Mouse (Mus musculus) intestine, embryonic 16.5 days (tissue): ENCODE results near the gene Ywhab. TPM values are rescaled to one million over a fixed set of nuclear protein-coding genes. Genes with fewer than 3 reads are reported as not detected.
A peak's percentile ranks its signal among the peaks of the same experiment; 100 is the strongest.

Experiments used
- ATAC-seq: fragments of 200-750 bp; cut with Nextera tagmentation; 2 replicates; pipeline ENCODE4 v1.8.0; 2017; ENCODE audit warnings: moderate TSS enrichment, moderate library complexity
- H3K27ac ChIP-seq: fragments of 300-500 bp; sonication (generic); 2 replicates; pipeline ENCODE4 v1.5.1; 2014; ENCODE audit warnings: mild to moderate bottlenecking, low read length
- H3K27me3 ChIP-seq: fragments of 300-500 bp; sonication (generic); replicated peaks from 2 replicates; pipeline ENCODE4 v1.6.1; 2014; ENCODE audit warnings: low read length, control low read depth, mixed read lengths; ENCODE audit not compliant: control insufficient read depth, insufficient read depth
- H3K36me3 ChIP-seq: fragments of 300-500 bp; sonication (generic); 2 replicates; pipeline ENCODE4 v1.6.1; 2014; ENCODE audit warnings: low read length, control low read depth; ENCODE audit not compliant: control insufficient read depth, insufficient read depth
- H3K4me1 ChIP-seq: fragments of 300-500 bp; sonication (generic); 2 replicates; pipeline ENCODE4 v1.6.1; 2014; ENCODE audit warnings: low read length, control low read depth, mixed read lengths; ENCODE audit not compliant: control insufficient read depth, insufficient read depth
- H3K4me2 ChIP-seq: fragments of 300-500 bp; sonication (generic); 2 replicates; pipeline ENCODE4 v1.6.1; 2014; ENCODE audit warnings: low read depth, low read length, control low read depth
- H3K4me3 ChIP-seq: fragments of 300-500 bp; sonication (generic); 2 replicates; pipeline ENCODE4 v1.5.1; 2014; ENCODE audit warnings: mild to moderate bottlenecking, low read length
- H3K9ac ChIP-seq: fragments of 300-500 bp; sonication (generic); 2 replicates; pipeline ENCODE4 v1.6.1; 2014; ENCODE audit warnings: low read depth, low read length
- H3K9me3 ChIP-seq: fragments of 300-500 bp; sonication (generic); 2 replicates; pipeline ENCODE4 v1.6.1; 2016; ENCODE audit warnings: low read length, control low read depth; ENCODE audit not compliant: control insufficient read depth
- WGBS: fragments of 180-500 bp; shearing (Covaris S2); extraction: QIAGEN DNeasy Blood & Tissue Kit; methylation state at CpG from one replicate; pipeline ENCODE4 v1.1.7; 2014; 5-methylcytosine and 5-hydroxymethylcytosine counted together
- polyA plus RNA-seq: library from polyadenylated mRNA; unstranded; fragments of >200 nt; fragmentation: Nextera tagmentation; extraction: Ambion mirVana; gene quantifications from 2 replicates; pipeline ENCODE4 v1.2.1, GENCODE M21; 2015

Ywhab gene
- polyA plus RNA-seq, 1 experiment from 2014 or later = 238 TPM

DNA sequence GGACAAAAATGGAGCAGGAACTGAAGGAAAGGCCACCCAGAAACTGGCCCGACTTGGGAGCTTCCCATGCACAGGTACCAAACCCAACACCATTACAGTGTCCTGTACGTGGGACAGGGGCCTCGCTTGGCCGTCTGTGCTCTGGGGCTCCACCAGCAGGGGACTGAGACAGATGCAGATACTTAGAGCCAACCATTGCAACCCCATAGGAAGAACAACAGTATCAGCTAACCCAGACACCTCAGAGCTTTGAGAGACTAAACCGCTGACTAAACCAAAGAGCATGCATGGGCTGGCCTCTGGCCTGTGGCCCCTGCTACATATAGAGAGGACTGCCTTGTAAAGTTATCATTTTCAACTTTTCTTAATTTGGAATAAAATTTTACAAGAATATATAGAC is 9.7 kb downstream of the Ywhab start:
- ATAC-seq = no peak
- Histone ChIP-seq H3K4me2 (no peak overlapping the region), H3K9ac (no peak overlapping the region), H3K9me3 (no peaks in the 10 kb centered on the region), H3K4me3 (no peak overlapping the region), H3K27ac (no peak overlapping the region), H3K27me3 (no peaks in the 10 kb centered on the region), H3K36me3 (no peaks in the 10 kb centered on the region), H3K4me1 (peaks cover 16% of the 10 kb centered on the region)
- WGBS = 73% methylated on average over 5 of the region's 5 CpGs

DNA sequence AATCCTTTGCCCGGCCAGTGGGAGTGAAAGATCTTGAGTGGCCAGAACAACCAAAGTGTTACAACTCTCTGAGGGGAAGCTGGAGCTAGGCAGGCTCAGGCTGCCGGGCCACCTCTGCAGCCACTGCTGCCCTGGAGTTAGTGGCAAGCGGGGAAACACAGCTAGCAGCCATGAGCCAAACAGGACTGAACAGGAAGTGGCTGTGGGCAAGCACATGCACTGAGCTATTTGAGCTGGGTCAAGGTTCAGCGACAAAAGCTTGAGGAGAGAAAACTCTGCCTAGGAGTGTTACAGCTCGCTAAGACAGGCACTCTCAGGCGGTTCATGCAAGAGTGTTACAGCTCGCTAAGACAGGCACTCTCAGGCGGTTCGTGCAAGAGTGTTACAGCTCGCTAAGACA is 12.2 kb downstream of the Ywhab start:
- no peak overlapping the region for H3K4me3 ChIP-seq
- H3K4me2 ChIP-seq = 0 out of 2 replicates have a peak overlapping the region, but pooled peaks have one; percentile 29
- peak; percentile 57 for ATAC-seq
- no peaks in the 10 kb centered on the region for H3K9me3 ChIP-seq
- H3K27ac ChIP-seq = peak overlapping the region; percentile 62; the same call in 1 of the 2 replicates
- peaks cover 16% of the 10 kb centered on the region for H3K4me1 ChIP-seq
- no peak overlapping the region for H3K9ac ChIP-seq
- 62% methylated on average over 10 of the region's 10 CpGs for WGBS
- H3K27me3 ChIP-seq = no peaks in the 10 kb centered on the region
- H3K36me3 ChIP-seq = peaks cover 3% of the 10 kb centered on the region; the same call in 1 of the 2 replicates

- no peak for ATAC-seq
- WGBS = 81% methylated on average over 8 of the region's 8 CpGs
- Histone ChIP-seq H3K36me3 (peaks cover 6% of the 10 kb centered on the region; the same call in 1 of the 2 replicates), H3K4me1 (peaks cover 16% of the 10 kb centered on the region), H3K4me3 (no peak overlapping the region), H3K27ac (no peak overlapping the region), H3K27me3 (no peaks in the 10 kb centered on the region), H3K4me2 (peak overlapping the region; percentile 29; the same call in 1 of the 2 replicates), H3K9me3 (no peaks in the 10 kb centered on the region), H3K9ac (no peak overlapping the region)
Observed at GRCm38 (mm10) chr2:164007547-164007946, 12.8 kb downstream of the Ywhab start.

GRCm38 (mm10) chr2:164007987-164008545 is 13.3 kb downstream of the Ywhab start:
- ATAC-seq = no peak
- Histone ChIP-seq H3K4me1 (peaks cover 16% of the 10 kb centered on the region), H3K4me2 (0 out of 2 replicates have a peak overlapping the region, but pooled peaks have one; percentile 29), H3K27me3 (no peaks in the 10 kb centered on the region), H3K9ac (no peak overlapping the region), H3K36me3 (peaks cover 6% of the 10 kb centered on the region; the same call in 1 of the 2 replicates), H3K4me3 (no peak overlapping the region), H3K9me3 (no peaks in the 10 kb centered on the region), H3K27ac (no peak overlapping the region)
- WGBS = 73% methylated on average over 2 of the region's 2 CpGs

DNA sequence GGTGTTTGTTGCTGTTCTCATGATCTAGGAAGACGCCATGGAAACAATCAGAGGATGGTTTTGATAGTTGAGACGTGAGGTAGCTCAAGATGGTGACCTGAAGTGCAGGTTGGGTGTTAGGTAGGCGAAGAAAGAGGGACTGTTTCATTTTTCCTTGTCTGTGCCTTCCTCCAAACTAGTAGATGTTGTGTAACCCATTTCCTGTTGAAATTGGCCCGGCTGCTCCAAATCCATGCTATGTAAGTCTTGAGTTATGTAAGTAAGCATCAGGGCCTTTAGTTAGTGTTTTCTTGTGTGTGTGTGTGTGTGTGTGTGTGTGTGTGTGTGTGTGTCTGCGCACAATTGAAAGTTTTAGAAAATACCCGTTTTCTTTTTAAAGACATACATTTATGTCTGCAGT is 14.5 kb downstream of the Ywhab start:
- ATAC-seq = no peak
- Histone ChIP-seq H3K36me3 (peaks cover 6% of the 10 kb centered on the region; the same call in 1 of the 2 replicates), H3K9ac (no peak overlapping the region), H3K27ac (no peak overlapping the region), H3K9me3 (no peaks in the 10 kb centered on the region), H3K4me1 (peaks cover 16% of the 10 kb centered on the region), H3K27me3 (no peaks in the 10 kb centered on the region), H3K4me2 (no peak overlapping the region), H3K4me3 (no peak overlapping the region)
- 89% methylated on average over 6 of the region's 6 CpGs for WGBS

- no peak for ATAC-seq
- no peaks in the 10 kb centered on the region for H3K27me3 ChIP-seq
- no peak overlapping the region for H3K4me3 ChIP-seq
- no peak overlapping the region for H3K9ac ChIP-seq
- WGBS = 84% methylated on average over 5 of the region's 5 CpGs
- no peak overlapping the region for H3K27ac ChIP-seq
- no peak overlapping the region for H3K4me2 ChIP-seq
- H3K36me3 ChIP-seq = peaks cover 11% of the 10 kb centered on the region; the same call in 1 of the 2 replicates
- no peaks in the 10 kb centered on the region for H3K9me3 ChIP-seq
- peaks cover 7% of the 10 kb centered on the region; the same call in 1 of the 2 replicates for H3K4me1 ChIP-seq
Observed at GRCm38 (mm10) chr2:164010496-164010895, 15.7 kb downstream of the Ywhab start.

GRCm38 (mm10) chr2:164010944-164011343 is 16.2 kb downstream of the Ywhab start:
- no peak for ATAC-seq
- no peaks in the 10 kb centered on the region for H3K9me3 ChIP-seq
- H3K4me3 ChIP-seq = no peak overlapping the region
- no peak overlapping the region for H3K27ac ChIP-seq
- WGBS = 86% methylated on average over 3 of the region's 3 CpGs
- H3K27me3 ChIP-seq = no peaks in the 10 kb centered on the region
- H3K4me1 ChIP-seq = peaks cover 2% of the 10 kb centered on the region; the same call in 1 of the 2 replicates
- H3K4me2 ChIP-seq = no peak overlapping the region
- H3K36me3 ChIP-seq = peaks cover 13% of the 10 kb centered on the region
- H3K9ac ChIP-seq = no peak overlapping the region

DNA sequence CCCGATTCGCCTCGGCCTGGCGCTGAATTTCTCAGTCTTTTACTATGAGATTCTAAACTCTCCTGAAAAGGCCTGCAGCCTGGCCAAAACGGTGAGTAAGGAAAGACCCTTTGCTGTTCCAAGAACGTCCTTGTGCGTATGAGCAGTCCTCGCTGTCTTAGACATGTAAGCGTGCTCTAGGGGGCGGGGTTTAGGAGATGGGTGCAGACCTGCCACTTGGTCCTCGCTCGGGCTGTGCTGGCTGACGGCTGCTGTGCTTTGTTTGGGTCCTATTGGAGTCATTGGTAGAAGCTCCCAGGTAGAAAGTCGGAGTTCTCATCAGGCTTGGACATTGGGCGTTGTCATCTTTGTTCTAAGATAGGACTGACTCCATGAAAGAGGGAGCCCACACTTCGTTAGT is 20.5 kb downstream of the Ywhab start:
- 91% methylated on average over 16 of the region's 16 CpGs for WGBS
- no peak overlapping the region for H3K4me2 ChIP-seq
- H3K4me1 ChIP-seq = no peaks in the 10 kb centered on the region
- no peak overlapping the region for H3K9ac ChIP-seq
- H3K27ac ChIP-seq = no peak overlapping the region
- ATAC-seq = no peak
- H3K4me3 ChIP-seq = no peak overlapping the region
- H3K9me3 ChIP-seq = no peaks in the 10 kb centered on the region
- no peaks in the 10 kb centered on the region for H3K27me3 ChIP-seq
- peaks cover 17% of the 10 kb centered on the region for H3K36me3 ChIP-seq

GRCm38 (mm10) chr2:164018910-164019309 is 24.1 kb downstream of the Ywhab start:
- H3K4me2 ChIP-seq = no peak overlapping the region
- no peak overlapping the region for H3K4me3 ChIP-seq
- no peaks in the 10 kb centered on the region for H3K27me3 ChIP-seq
- H3K9ac ChIP-seq = no peak overlapping the region
- no peak for ATAC-seq
- no peaks in the 10 kb centered on the region for H3K4me1 ChIP-seq
- WGBS = 91% methylated on average over 3 of the region's 3 CpGs
- H3K27ac ChIP-seq = no peak overlapping the region
- H3K9me3 ChIP-seq = no peaks in the 10 kb centered on the region
- peaks cover 12% of the 10 kb centered on the region for H3K36me3 ChIP-seq

- 82% methylated on average over 4 of the region's 4 CpGs for WGBS
- peaks cover 9% of the 10 kb centered on the region for H3K36me3 ChIP-seq
Observed at GRCm38 (mm10) chr2:164019943-164020342, 25.2 kb downstream of the Ywhab start.

More at GRCm38 (mm10) chr2:164019943-164020342, 25.2 kb downstream of the Ywhab start:
- Histone ChIP-seq H3K4me1 (no peaks in the 10 kb centered on the region), H3K27ac (no peak overlapping the region), H3K4me3 (no peak overlapping the region), H3K9ac (no peak overlapping the region), H3K4me2 (no peak overlapping the region), H3K9me3 (no peaks in the 10 kb centered on the region), H3K27me3 (no peaks in the 10 kb centered on the region)
- ATAC-seq = no peak
